Mouse (Mus musculus) small intestine, adult 2 months (tissue): ENCODE results near the gene Cpeb2. TPM values are rescaled to one million over a fixed set of nuclear protein-coding genes. Genes with fewer than 3 reads are reported as not detected.

ENCODE experiments used
- H3K27ac ChIP-seq: fragments of 200-500 bp; 2 replicates; pipeline ENCODE4 v1.5.1; 2012; ENCODE audit warnings: low read depth, low read length, control low read depth, inconsistent platforms; ENCODE audit not compliant: insufficient read depth
- H3K27me3 ChIP-seq: fragments of 200-500 bp; 2 replicates; pipeline ENCODE4 v1.6.1; 2012; ENCODE audit warnings: mild to moderate bottlenecking, moderate library complexity, low read length, inconsistent platforms; ENCODE audit not compliant: control insufficient read depth, insufficient read depth
- H3K36me3 ChIP-seq: fragments of 200-500 bp; 2 replicates; pipeline ENCODE4 v1.6.1; 2012; ENCODE audit warnings: mild to moderate bottlenecking, low read length, control low read depth, inconsistent platforms; ENCODE audit not compliant: control insufficient read depth, insufficient read depth
- H3K4me1 ChIP-seq: fragments of 200-500 bp; 2 replicates; pipeline ENCODE4 v1.6.1; 2012; ENCODE audit warnings: low read length, inconsistent platforms, mixed read lengths; ENCODE audit not compliant: control insufficient read depth, insufficient read depth, insufficient read length
- H3K4me3 ChIP-seq: fragments of 200-500 bp; 2 replicates; pipeline ENCODE4 v1.5.1; 2012; ENCODE audit warnings: low read depth, mild to moderate bottlenecking, control low read depth, inconsistent platforms, low read length, moderate library complexity
- CTCF ChIP-seq: fragments of 200-500 bp; IDR thresholded peaks from 2 replicates; pipeline ENCODE4 v1.5.1; 2012; ENCODE audit warnings: low read depth, mild to moderate bottlenecking, control low read depth, inconsistent platforms, low read length, moderate library complexity, mixed read lengths; ENCODE audit not compliant: insufficient replicate concordance, insufficient read length; ENCODE audit errors: extremely low read depth
- POLR2A ChIP-seq: fragments of 200-500 bp; IDR thresholded peaks from 2 replicates; pipeline ENCODE4 v1.6.1; 2012; ENCODE audit warnings: low read depth, mild to moderate bottlenecking, control low read depth, inconsistent platforms, low read length, moderate library complexity
- WGBS: fragments of 180-500 bp; shearing (Covaris S2); methylation state at CpG from one replicate; pipeline ENCODE4 v1.1.7; 2018; 5-methylcytosine and 5-hydroxymethylcytosine counted together
- polyA plus RNA-seq: library from polyadenylated mRNA; depleted of rRNA; stranded (reverse); fragments of >200 nt; gene quantifications from 2 replicates; pipeline ENCODE4 v1.2.3, GENCODE M21; 2012

Gene Cpeb2
- polyA plus RNA-seq, 1 experiment: 54.3 TPM

GRCm38 (mm10) chr5:43239141-43239835, 6.3 kb downstream of the Cpeb2 start:
- Histone ChIP-seq H3K36me3 (peaks cover 12% of the 10 kb centered on the region), H3K27ac (no peak overlapping the region), H3K27me3 (no peaks in the 10 kb centered on the region), H3K4me1 (0 out of 2 replicates have a peak, but pooled peaks cover 2% of the 10 kb centered on the region), H3K4me3 (no peak overlapping the region)
- TF ChIP-seq CTCF (no peak), POLR2A (no peak)
- WGBS: 81% methylated on average over 6 of the region's 6 CpGs

- Histone ChIP-seq H3K36me3 (peaks cover 17% of the 10 kb centered on the region), H3K4me3 (no peak overlapping the region), H3K4me1 (0 out of 2 replicates have a peak, but pooled peaks cover 2% of the 10 kb centered on the region), H3K27ac (no peak overlapping the region), H3K27me3 (no peaks in the 10 kb centered on the region)
- TF ChIP-seq POLR2A (no peak), CTCF (no peak)
These were observed 7.8 kb downstream of the Cpeb2 start for GRCm38 (mm10) chr5:43240729-43241128.

- WGBS: 96% methylated on average over 8 of the region's 8 CpGs
- TF ChIP-seq CTCF (no peak), POLR2A (no peak)
- H3K36me3 ChIP-seq: peaks cover 22% of the 10 kb centered on the region
- H3K27ac ChIP-seq: no peak overlapping the region
- no peaks in the 10 kb centered on the region for H3K27me3 ChIP-seq
- H3K4me3 ChIP-seq: no peak overlapping the region
- no peaks in the 10 kb centered on the region for H3K4me1 ChIP-seq
These were observed 13.3 kb downstream of the Cpeb2 start for GRCm38 (mm10) chr5:43246236-43246635.

- Histone ChIP-seq H3K27me3 (no peaks in the 10 kb centered on the region), H3K4me3 (no peak overlapping the region), H3K36me3 (peaks cover 22% of the 10 kb centered on the region), H3K27ac (no peak overlapping the region), H3K4me1 (no peaks in the 10 kb centered on the region)
- TF ChIP-seq CTCF (no peak), POLR2A (no peak)
- 91% methylated on average over 6 of the region's 6 CpGs for WGBS
These were observed 14.0 kb downstream of the Cpeb2 start for GRCm38 (mm10) chr5:43246954-43247353.

GRCm38 (mm10) chr5:43248001-43248430, 15.0 kb downstream of the Cpeb2 start:
- H3K27ac ChIP-seq: no peak overlapping the region
- no peaks in the 10 kb centered on the region for H3K4me1 ChIP-seq
- no peak for TF ChIP-seq POLR2A
- TF ChIP-seq CTCF: no peak
- no peak overlapping the region for H3K4me3 ChIP-seq
- H3K36me3 ChIP-seq: peaks cover 20% of the 10 kb centered on the region
- 72% methylated on average over 3 of the region's 3 CpGs for WGBS
- no peaks in the 10 kb centered on the region for H3K27me3 ChIP-seq

- no peak overlapping the region for H3K4me3 ChIP-seq
- TF ChIP-seq POLR2A: no peak
- TF ChIP-seq CTCF: no peak
- 88% methylated on average over 2 of the region's 2 CpGs for WGBS
- H3K4me1 ChIP-seq: no peaks in the 10 kb centered on the region
- H3K36me3 ChIP-seq: peaks cover 6% of the 10 kb centered on the region
- H3K27ac ChIP-seq: no peak overlapping the region
- H3K27me3 ChIP-seq: no peaks in the 10 kb centered on the region
These were observed 24.5 kb downstream of the Cpeb2 start for GRCm38 (mm10) chr5:43257490-43257889.

GRCm38 (mm10) chr5:43258472-43259142, 25.6 kb downstream of the Cpeb2 start:
- H3K4me1 ChIP-seq: no peaks in the 10 kb centered on the region
- H3K36me3 ChIP-seq: peaks cover 9% of the 10 kb centered on the region
- H3K27ac ChIP-seq: no peak overlapping the region
- 96% methylated on average over 3 of the region's 3 CpGs for whole genome bisulfite sequencing
- no peak for TF ChIP-seq POLR2A
- TF ChIP-seq CTCF: no peak
- no peaks in the 10 kb centered on the region for H3K27me3 ChIP-seq
- no peak overlapping the region for H3K4me3 ChIP-seq
